Mouse (Mus musculus): ENCODE data around the gene Fbxl14. TPM values are rescaled to one million over a fixed set of nuclear protein-coding genes. Genes with fewer than 3 reads are reported as not detected.

Gene Fbxl14
- polyA plus RNA-seq, 1 experiment from 2014 or later, result 4.3 TPM

DNA sequence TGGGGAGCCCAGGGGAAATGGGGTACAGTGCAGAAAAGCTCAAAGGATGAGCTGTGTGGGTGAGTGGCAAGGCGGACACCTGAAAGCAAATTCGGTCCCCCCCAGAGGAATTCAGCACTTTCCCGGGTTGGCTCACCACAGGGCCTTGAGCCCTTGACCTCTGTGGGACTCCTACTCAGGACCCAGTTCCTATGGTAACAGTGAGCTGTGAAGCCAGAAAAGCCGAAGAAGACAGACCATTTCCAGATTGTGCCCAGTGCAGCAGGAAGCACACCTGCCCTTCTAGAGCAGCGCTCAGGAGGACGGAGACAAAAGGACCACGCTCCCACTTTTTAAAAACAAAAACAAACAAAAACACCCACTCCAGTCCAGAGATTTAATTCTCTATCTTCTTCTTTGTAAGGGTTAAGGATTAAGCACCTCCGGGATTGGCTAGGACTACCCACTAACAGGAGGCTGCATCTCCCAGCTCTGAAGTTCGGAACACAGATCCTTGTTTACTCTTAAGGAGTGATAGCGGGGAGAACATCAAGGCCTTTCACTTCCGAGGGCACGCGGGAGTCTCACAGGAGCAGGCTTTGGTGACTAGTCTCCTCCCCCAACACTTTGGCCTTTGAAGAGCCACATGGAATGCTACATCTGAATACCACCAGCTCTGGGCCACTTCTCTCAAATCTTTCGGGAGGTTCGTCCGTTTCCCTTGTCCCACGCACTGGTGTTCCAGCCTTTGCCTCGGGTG is 31.0 kb upstream of the Fbxl14 start:
- Histone ChIP-seq H3K4me2 (ENCODE audit: low read depth, low read length) (peak overlapping the region; percentile 76), H3K27ac (ENCODE audit: low read length) (no peak overlapping the region), H3K9ac (ENCODE audit: low read length) (peak overlapping the region; percentile 61), H3K9me3 (replicated peaks; ENCODE audit: control insufficient read depth, low read length) (no peaks in the 10 kb centered on the region), H3K27me3 (ENCODE audit: control insufficient read depth, insufficient read depth, low read length) (no peaks in the 10 kb centered on the region), H3K4me3 (replicated peaks; ENCODE audit: low read length) (peak overlapping the region; percentile 44), H3K4me1 (ENCODE audit: control insufficient read depth, insufficient read depth, low read length) (peaks cover 18% of the 10 kb centered on the region; the same call in 1 of the 2 replicates), H3K36me3 (ENCODE audit: control insufficient read depth, insufficient read depth, low read length) (no peaks in the 10 kb centered on the region)
- 13% methylated on average over 18 of the region's 18 CpGs for WGBS
- 0 out of 2 replicates have a peak, but pooled peaks have one; percentile 2 for ATAC-seq (ENCODE audit: insufficient read depth, low FRiP score)

DNA sequence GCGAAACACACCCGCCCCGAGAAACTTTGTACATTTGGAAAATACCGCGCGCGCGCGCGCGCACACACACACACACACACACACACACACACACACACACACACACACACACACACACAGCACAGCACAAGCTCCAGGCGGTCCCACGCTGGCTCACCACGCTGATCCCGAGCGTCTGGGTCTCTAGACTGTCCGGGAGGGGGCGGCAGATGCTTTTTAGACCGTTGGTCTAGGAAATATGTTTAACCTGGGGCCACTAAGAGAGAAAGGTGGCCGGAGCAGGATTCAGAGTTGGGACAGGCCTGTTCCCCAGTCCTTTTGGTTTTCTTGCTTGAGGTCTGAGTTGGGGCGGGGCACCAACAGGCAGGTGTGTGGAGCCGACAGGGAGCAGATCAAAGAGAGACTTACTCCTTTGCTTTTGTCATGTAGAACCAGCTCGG is 30.4 kb upstream of the Fbxl14 start:
- no peaks in the 10 kb centered on the region for H3K27me3 ChIP-seq (ENCODE audit: control insufficient read depth, insufficient read depth, low read length)
- peak; percentile 64; the same call in 1 of the 2 replicates for ATAC-seq (ENCODE audit: insufficient read depth, low FRiP score)

DNA sequence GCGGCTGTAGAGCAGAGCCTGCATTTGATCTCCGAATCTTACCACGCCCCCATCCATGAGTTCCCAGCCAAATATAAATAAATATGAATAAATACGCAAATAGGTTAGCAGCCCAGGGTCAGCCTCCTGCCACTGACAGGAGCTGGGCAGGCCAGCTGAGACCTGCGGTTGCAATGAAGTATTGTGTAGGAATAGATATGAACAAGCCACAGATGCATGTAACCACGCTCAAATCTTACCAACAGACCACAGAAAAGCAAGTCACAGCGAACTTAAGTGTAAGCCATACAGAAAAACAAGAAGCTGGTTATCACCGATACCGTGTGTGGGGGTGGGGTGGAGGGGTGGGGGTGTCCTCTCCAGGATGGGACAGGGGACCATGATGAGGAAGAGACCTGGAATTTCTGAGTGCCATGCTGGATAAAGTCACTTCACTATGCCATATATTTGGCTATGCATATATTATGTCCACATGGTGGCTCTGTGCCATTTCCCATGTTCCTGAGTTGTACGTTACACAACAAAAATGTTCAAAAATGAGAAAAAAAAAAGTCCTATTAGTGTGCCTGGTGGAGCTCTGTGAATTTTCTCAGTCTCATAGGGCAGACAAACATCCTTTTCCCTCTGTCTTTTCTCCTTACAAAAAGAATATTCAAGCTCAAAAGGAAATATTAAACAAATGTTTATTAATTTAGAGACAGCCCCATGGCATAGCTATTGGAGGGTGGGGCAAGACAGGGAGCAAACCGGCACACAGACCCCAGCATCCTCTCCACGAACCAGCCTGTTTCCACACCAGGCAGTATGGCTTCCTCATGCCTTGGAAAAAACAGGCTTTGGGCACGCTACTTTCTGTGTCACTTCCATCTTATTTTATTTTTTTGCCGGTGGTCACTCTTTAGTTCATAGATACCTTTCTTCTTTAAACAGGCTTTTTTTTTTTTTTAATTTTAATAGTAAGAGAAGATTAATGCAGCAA is 28.2 kb upstream of the Fbxl14 start:
- Histone ChIP-seq H3K4me3 (replicated peaks; ENCODE audit: low read length) (peak overlapping the region; percentile 38), H3K9me3 (replicated peaks; ENCODE audit: control insufficient read depth, low read length) (no peaks in the 10 kb centered on the region), H3K4me2 (ENCODE audit: low read depth, low read length) (peak overlapping the region; percentile 74), H3K27ac (ENCODE audit: low read length) (no peak overlapping the region), H3K27me3 (ENCODE audit: control insufficient read depth, insufficient read depth, low read length) (no peaks in the 10 kb centered on the region), H3K4me1 (ENCODE audit: control insufficient read depth, insufficient read depth, low read length) (peaks cover 18% of the 10 kb centered on the region; the same call in 1 of the 2 replicates), H3K36me3 (ENCODE audit: control insufficient read depth, insufficient read depth, low read length) (no peaks in the 10 kb centered on the region), H3K9ac (ENCODE audit: low read length) (peak overlapping the region; percentile 49)
- 32% methylated on average over 14 of the region's 14 CpGs for WGBS
- ATAC-seq (ENCODE audit: insufficient read depth, low FRiP score), result no peak

More for the DNA sequence above, 30.4 kb upstream of the Fbxl14 start:
- Histone ChIP-seq H3K27ac (ENCODE audit: low read length) (no peak overlapping the region), H3K9ac (ENCODE audit: low read length) (peak overlapping the region; percentile 61), H3K36me3 (ENCODE audit: control insufficient read depth, insufficient read depth, low read length) (no peaks in the 10 kb centered on the region), H3K4me3 (replicated peaks; ENCODE audit: low read length) (peak overlapping the region; percentile 44), H3K4me2 (ENCODE audit: low read depth, low read length) (peak overlapping the region; percentile 76), H3K4me1 (ENCODE audit: control insufficient read depth, insufficient read depth, low read length) (peaks cover 18% of the 10 kb centered on the region; the same call in 1 of the 2 replicates), H3K9me3 (replicated peaks; ENCODE audit: control insufficient read depth, low read length) (no peaks in the 10 kb centered on the region)
- WGBS, result 6% methylated on average over 23 of the region's 23 CpGs

- Histone ChIP-seq H3K27ac (ENCODE audit: low read length) (peak overlapping the region; percentile 71), H3K4me3 (replicated peaks; ENCODE audit: low read length) (peak overlapping the region; percentile 38), H3K9me3 (replicated peaks; ENCODE audit: control insufficient read depth, low read length) (no peaks in the 10 kb centered on the region), H3K9ac (ENCODE audit: low read length) (peak overlapping the region; percentile 49), H3K36me3 (ENCODE audit: control insufficient read depth, insufficient read depth, low read length) (no peaks in the 10 kb centered on the region), H3K27me3 (ENCODE audit: control insufficient read depth, insufficient read depth, low read length) (no peaks in the 10 kb centered on the region), H3K4me2 (ENCODE audit: low read depth, low read length) (peak overlapping the region; percentile 74), H3K4me1 (ENCODE audit: control insufficient read depth, insufficient read depth, low read length) (peaks cover 18% of the 10 kb centered on the region; the same call in 1 of the 2 replicates)
- peak; percentile 19; the same call in 1 of the 2 replicates for ATAC-seq (ENCODE audit: insufficient read depth, low FRiP score)
- 4% methylated on average over 15 of the region's 15 CpGs for WGBS
Measured at GRCm38 (mm10) chr6:119451981-119452499, 27.4 kb upstream of the Fbxl14 start.

GRCm38 (mm10) chr6:119458166-119458565 is 21.3 kb upstream of the Fbxl14 start:
- no peak for ATAC-seq (ENCODE audit: insufficient read depth, low FRiP score)
- Histone ChIP-seq H3K4me3 (replicated peaks; ENCODE audit: low read length) (no peak overlapping the region), H3K27ac (ENCODE audit: low read length) (no peak overlapping the region), H3K9me3 (replicated peaks; ENCODE audit: control insufficient read depth, low read length) (no peaks in the 10 kb centered on the region), H3K4me1 (ENCODE audit: control insufficient read depth, insufficient read depth, low read length) (no peaks in the 10 kb centered on the region), H3K9ac (ENCODE audit: low read length) (no peak overlapping the region), H3K36me3 (ENCODE audit: control insufficient read depth, insufficient read depth, low read length) (no peaks in the 10 kb centered on the region), H3K4me2 (ENCODE audit: low read depth, low read length) (no peak overlapping the region), H3K27me3 (ENCODE audit: control insufficient read depth, insufficient read depth, low read length) (no peaks in the 10 kb centered on the region)
- WGBS, result 63% methylated on average over 8 of the region's 8 CpGs

DNA sequence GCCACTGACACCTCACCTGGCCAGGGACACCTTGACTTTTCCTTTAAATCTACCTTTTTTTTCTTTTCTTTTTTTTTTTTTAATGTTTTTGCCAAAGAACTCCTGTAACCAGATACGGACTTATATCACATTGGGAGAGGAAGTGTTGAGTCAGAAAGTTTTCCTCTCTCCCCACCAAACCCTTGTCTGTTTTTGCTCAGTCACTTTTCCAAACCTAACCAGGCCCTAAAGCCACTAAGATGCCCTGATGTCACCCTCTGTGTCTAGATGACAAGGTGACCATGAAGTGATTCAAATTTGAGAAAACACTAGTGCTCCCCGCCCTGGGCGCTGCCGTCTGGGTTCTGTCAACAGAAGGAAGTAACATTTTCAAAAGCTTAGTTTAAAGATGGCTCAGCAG is 20.4 kb upstream of the Fbxl14 start:
- Histone ChIP-seq H3K27me3 (ENCODE audit: control insufficient read depth, insufficient read depth, low read length) (no peaks in the 10 kb centered on the region), H3K4me2 (ENCODE audit: low read depth, low read length) (no peak overlapping the region), H3K36me3 (ENCODE audit: control insufficient read depth, insufficient read depth, low read length) (no peaks in the 10 kb centered on the region), H3K27ac (ENCODE audit: low read length) (no peak overlapping the region), H3K9me3 (replicated peaks; ENCODE audit: control insufficient read depth, low read length) (no peaks in the 10 kb centered on the region), H3K9ac (ENCODE audit: low read length) (no peak overlapping the region), H3K4me1 (ENCODE audit: control insufficient read depth, insufficient read depth, low read length) (no peaks in the 10 kb centered on the region), H3K4me3 (replicated peaks; ENCODE audit: low read length) (no peak overlapping the region)
- no peak for ATAC-seq (ENCODE audit: insufficient read depth, low FRiP score)
- WGBS, result 58% methylated on average over 4 of the region's 4 CpGs

DNA sequence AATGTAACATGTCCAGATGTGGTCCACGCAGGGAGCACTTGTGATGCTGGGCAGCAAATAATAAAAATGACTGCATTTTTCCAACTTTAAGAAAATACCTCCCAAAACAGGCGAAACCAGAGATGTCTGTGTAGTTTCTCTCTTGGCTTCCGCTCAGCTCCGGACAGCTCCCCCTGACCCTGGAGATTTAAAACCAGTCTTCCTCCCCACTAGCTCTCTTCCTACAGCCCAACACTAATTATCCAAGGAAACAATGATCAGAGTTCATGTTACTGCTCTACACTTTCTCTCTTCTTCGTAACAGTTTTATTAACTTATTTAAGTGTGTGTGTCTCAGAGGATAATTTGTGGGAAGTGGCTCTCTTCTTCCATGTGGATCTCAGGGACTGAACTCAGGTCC is 19.1 kb upstream of the Fbxl14 start:
- Histone ChIP-seq H3K4me1 (ENCODE audit: control insufficient read depth, insufficient read depth, low read length) (no peaks in the 10 kb centered on the region), H3K27ac (ENCODE audit: low read length) (no peak overlapping the region), H3K9ac (ENCODE audit: low read length) (no peak overlapping the region), H3K4me3 (replicated peaks; ENCODE audit: low read length) (no peak overlapping the region), H3K9me3 (replicated peaks; ENCODE audit: control insufficient read depth, low read length) (no peaks in the 10 kb centered on the region), H3K27me3 (ENCODE audit: control insufficient read depth, insufficient read depth, low read length) (no peaks in the 10 kb centered on the region), H3K4me2 (ENCODE audit: low read depth, low read length) (no peak overlapping the region), H3K36me3 (ENCODE audit: control insufficient read depth, insufficient read depth, low read length) (no peaks in the 10 kb centered on the region)
- 71% methylated on average over 5 of the region's 5 CpGs for WGBS
- no peak for ATAC-seq (ENCODE audit: insufficient read depth, low FRiP score)

DNA sequence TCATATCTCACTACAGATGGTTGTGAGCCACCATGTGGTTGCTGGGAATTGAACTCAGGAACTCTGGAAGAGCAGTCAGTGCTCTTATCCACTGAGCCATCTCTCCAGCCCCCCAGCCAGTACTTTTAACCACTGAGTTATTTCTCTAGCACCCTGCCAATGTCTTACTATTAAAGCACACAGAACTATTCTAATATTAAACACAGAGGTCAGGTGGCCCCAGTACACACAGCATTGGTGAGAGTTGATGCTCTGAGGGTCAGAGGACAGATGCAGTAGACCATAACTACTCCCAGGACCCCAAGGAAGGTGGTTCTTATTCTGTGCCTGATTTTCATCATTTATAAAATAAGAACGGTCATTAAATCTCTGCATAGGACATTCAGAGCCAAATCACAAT is 13.3 kb upstream of the Fbxl14 start:
- no peak overlapping the region for H3K27ac ChIP-seq (ENCODE audit: low read length)
- ATAC-seq (ENCODE audit: insufficient read depth, low FRiP score), result no peak
- no peaks in the 10 kb centered on the region for H3K27me3 ChIP-seq (ENCODE audit: control insufficient read depth, insufficient read depth, low read length)
- H3K9ac ChIP-seq (ENCODE audit: low read length), result no peak overlapping the region
- H3K36me3 ChIP-seq (ENCODE audit: control insufficient read depth, insufficient read depth, low read length), result no peaks in the 10 kb centered on the region
- H3K4me1 ChIP-seq (ENCODE audit: control insufficient read depth, insufficient read depth, low read length), result no peaks in the 10 kb centered on the region
- 93% methylated on average over 1 of the region's 1 CpGs for WGBS
- H3K4me2 ChIP-seq (ENCODE audit: low read depth, low read length), result no peak overlapping the region
- H3K9me3 ChIP-seq (replicated peaks; ENCODE audit: control insufficient read depth, low read length), result no peaks in the 10 kb centered on the region
- H3K4me3 ChIP-seq (replicated peaks; ENCODE audit: low read length), result no peak overlapping the region
